Mouse (Mus musculus): ENCODE data around the gene Sit1. TPM values are rescaled to one million over a fixed set of nuclear protein-coding genes. Genes with fewer than 3 reads are reported as not detected.

Sit1 gene
- not detected for total RNA-seq (2021)
- long read RNA-seq, experiment 1, result 0 reads
- long read RNA-seq, experiment 2, partial matches to known transcripts, result 0 of 1 reads
- long read RNA-seq, experiment 2, other reads (novel, unspliced or antisense), result 1 of 1 reads

DNA sequence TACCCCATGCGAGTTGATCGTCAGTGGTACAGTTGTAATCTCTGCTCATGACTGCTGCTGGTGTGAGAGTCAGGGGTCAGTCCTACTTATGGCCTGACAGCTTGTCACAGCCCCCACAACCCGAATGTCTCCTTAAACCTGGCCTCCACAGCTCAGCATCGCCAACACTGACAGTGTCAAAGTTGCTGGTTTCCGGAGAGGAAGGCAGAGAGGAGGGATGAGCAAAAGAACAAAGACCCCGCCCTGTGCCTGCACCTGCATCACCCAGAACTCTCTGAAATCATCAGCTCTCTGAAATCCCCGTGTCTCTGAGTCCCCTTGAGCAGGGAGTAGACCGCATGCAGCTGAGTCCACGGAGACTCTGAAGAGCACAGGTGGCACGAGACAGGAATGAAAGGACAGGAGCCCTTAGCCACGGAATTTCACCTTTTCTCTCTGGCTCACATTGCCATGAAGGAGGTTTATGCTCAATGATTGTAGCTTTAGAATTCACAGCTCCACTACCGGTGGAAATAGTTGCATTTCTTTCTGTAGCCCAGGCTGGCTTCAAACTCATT is at the start of gene Sit1:
Gene Sit1, minus strand, starts transcription at position 200 of the 557 bp plus-strand sequence.
- intact Hi-C loops (cut with DNase I), result no loop called here

DNA sequence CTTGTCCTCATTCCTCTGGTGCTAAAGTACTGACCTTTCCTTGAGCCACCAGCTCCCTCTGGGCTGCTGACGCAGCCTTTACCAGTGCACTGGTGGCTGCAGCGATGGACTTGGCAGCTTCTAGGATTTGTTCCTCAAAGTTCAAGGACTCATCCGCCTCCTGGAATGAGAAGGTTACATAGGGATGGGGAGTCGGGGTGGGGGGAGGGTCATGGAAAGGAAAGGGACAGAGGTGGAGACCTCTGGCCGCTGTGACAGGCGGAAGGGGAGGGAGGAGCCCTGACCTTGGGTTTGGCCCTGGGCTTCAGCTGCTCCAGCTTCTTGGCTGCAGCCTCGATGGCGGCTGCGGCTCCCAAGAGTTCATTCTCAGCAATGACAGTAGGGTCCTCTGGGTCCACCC is 49.7 kb upstream of the Sit1 start:
- intact Hi-C loops (cut with DNase I), result no loop called here
- DNase-seq, result no peak

More for the DNA sequence above, at the start of gene Sit1:
- no peak for DNase-seq

DNA sequence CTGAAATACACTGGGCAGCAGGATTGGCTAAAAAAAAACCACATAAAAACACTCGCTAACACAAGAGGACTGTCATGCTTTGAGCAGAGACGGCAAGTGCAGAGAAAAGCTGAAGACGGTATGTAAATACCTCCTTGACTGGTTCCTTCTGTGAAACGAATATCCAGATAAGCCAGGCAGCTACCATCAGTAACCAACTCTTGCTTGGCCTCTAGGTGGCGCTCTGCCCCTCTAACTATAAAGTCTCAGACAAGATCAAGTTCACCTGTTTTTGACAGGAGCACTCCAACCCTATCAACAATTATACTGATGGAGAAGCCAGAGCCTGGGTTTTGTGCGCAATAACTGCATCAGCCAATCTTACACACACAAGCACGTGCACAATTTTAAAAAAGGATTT is 47.0 kb upstream of the Sit1 start:
- DNase-seq, result peak; percentile 58 to 68
- intact Hi-C loops (cut with DNase I), result no loop called here

DNA sequence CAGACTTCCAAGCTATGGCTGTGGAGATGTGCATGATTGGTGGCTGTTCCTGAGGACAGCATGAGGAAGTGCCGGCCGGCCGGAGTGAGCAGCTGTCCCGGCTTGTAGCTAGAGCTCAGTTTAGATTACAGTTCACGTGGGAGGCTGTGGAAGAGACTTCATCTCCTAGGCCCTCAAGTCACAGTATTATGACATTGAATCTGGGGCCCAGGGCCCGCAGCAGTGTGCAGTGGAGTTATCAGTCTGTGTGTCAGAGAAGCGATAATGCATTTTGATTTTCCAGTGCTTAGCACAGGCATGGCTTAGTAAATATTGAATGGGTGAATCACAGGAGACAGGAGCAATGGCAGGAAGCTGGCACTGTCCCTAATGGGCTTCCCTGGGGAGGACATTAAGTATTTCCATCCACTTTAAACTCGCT is 46.6 kb upstream of the Sit1 start:
- intact Hi-C loops (cut with DNase I), result no loop called here
- no peak for DNase-seq

DNA sequence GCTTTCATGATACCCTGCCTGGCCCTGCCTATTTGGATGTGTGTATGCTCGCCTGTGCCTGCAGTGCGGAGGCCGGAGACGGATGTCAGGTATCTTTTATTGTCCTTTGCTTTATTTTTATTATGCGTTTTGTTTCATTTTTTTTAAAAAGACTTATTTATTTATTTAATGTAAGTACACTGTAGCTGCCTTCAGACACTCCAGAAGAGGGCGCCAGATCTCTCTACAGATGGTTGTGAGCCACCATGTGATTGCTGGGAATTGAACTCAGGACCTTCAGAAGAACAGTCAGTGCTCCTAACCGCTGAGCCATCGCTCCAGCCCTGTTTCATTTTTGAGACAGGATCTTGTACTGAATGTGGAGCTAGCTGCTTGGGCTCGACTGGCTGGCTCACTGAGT is 45.0 kb upstream of the Sit1 start:
- intact Hi-C loops (cut with DNase I), result no loop called here

DNA sequence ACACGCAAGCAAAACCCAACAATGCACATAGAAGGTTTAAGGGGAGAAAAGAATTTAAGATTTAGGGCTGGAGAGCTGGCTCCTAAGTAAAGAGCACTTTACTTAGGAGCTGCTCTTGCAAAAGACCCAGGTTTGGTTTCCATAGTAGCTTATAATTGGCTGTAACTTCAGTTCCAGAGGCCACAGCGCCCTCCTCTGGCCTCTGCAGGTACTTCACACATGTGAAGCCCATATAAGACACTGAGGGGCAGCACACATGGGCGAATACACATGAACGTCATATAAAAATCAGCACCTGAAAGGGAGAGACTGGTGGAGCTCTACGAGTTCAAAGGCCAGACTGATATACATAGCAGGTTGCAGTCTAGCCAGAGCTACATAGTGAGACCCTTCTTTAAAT is 44.3 kb upstream of the Sit1 start:
- intact Hi-C loops (cut with DNase I), result no loop called here
- no peak for DNase-seq

More for the DNA sequence above, 45.0 kb upstream of the Sit1 start:
- no peak for DNase-seq

DNA sequence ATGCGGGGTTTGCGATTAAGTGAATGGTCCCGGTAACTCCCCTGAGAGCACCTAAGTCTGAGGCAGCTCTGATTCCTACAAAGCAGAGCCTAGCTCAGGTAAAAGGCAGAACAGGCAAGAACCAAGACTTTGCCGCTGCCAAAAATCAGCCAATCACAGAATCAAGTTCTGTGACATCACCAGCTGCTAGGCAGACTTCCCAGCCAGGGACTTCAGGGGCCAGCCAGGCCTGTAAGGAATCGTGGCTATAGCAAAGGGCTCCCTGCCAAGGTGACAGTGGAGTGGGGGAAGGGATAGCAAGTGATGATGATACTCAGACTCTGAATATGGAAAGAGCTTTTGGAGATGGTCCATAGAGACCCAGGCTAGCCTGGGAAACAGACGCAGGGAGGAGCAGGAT is 36.4 kb upstream of the Sit1 start:
- intact Hi-C loops (cut with DNase I), result no loop called here
- peak; percentile 78 to 83 for DNase-seq

DNA sequence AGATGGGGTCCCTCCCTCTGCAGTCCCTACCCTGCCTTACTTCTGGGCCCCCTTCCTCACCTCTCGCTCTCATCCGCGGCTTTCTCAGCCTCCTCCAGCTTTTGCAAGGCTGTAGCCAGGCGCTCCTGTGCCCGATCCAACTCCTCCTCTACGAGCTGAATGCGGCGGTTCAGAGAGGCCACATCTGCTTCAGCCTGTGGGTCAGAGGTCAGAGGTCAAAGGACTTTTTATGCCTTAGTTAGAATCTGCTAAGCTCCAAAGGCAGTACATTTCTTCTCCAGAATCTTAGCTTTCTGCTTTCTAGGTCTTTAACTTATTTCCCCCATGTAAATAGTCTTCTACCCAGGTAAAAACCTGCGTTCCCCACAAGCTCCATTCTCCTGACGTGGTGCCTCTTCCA is 36.0 kb upstream of the Sit1 start:
- DNase-seq, result no peak
- intact Hi-C loops (cut with DNase I), result no loop called here

DNA sequence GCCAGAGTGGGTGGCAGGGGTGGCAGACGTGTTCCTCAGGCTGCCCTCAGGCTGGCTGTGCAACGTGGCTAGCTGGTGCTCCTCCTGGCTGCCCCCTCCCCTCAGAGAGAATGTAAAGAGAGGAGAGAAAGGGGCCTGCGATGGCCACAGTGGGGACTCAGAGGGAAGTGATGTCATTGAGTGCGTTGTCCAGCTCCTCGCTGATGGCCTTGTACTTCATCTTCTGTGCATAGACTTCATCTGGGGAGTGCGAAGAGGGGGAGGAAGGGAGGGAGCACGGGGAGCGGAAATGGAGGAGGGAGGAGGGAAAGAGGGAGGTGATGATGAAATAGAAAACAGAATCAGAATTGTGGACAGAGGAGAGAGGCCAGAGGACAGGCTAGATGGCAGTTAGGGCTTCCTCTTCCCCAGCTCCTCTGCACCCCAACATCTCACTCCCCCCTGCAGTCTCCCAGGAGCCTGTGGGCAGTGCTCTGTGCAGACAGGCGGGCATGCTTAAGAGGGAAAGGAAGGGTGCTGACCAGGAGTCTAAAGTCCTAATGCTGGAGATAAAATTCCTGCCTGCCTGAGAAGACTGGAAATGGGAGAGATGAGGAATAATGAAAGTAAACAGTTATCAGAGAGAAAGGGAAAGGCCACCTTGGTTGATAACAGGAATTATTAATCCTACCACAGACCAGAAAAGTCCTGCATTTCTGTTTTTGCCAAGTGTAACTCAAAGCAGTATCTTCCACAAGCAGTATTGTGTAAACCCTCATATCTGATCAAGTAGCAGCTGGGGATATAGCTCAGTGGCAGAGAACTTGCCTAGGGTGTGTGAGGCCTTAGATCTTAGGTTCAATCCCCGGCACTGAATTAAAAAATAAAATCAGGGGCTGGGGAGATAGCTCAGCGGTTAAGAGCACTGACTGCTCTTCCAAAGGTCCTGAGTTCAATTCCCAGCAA is 32.5 kb upstream of the Sit1 start:
- DNase-seq, result no peak
- intact Hi-C loops (cut with DNase I), result no loop called here

DNA sequence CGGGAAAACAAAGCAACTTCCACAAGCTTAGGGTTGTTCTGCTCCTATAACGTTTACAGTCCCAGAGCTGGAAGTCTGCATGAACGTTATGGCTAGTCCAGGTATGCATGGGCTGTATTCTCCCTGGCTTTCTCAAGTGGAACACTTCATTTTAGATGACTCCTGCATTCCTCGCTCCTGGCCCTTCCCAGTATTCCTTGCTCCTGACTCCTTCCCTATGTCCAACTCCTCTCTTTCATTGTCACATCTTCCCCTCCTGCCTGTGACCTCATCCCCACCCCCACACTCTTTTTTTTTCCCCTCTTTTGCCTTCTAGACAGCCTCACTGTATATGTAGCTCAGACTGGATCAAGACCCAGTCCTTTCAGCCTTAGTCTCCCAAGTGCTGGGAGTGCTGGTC is 30.3 kb upstream of the Sit1 start:
- intact Hi-C loops (cut with DNase I), result no loop called here

DNA sequence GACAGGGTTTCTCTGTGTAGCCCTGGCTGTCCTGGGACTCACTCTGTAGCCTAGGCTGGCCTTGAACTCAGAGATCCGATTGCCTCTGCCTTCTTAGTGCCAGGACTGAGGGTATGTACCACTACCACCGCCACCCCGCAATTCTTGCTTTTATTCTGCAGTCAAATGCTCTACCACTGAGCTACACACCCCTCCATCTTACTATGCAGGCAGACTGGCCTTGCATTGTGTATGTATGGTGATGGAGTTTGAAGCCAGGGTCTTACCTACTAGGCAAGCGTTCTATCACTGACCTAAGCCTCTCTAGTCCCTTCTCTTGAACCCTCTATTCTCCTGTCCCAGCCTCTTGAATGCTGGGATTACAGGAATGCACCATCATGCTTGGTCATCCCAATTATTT is 29.8 kb upstream of the Sit1 start:
- intact Hi-C loops (cut with DNase I), result no loop called here
- DNase-seq, result peak in 1 of 2 experiments; percentile 5

More for the DNA sequence above, 30.3 kb upstream of the Sit1 start:
- DNase-seq, result peak in 1 of 2 experiments; percentile 4

DNA sequence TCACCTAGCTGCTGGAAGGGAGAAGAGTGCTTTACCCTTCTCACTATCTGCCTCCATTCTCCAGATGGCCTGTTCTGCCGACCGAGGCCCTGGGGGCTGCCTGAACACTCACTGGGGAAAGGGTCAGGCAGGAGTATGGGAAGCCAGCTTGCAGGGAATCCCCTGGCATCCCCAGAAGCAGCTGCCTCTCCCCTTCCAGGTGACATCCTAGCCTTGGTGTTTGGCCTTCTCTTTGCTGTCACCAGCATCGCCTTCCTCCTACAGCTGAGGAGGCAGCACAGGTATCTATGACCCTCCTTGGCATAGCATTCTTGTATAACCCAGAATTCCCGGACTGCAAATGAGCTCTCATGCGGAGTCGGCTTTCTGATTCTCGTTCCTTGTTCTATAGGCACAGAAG is 29.1 kb upstream of the Sit1 start:
- intact Hi-C loops (cut with DNase I), result no loop called here
- peak in 1 of 2 experiments; percentile 11 for DNase-seq

DNA sequence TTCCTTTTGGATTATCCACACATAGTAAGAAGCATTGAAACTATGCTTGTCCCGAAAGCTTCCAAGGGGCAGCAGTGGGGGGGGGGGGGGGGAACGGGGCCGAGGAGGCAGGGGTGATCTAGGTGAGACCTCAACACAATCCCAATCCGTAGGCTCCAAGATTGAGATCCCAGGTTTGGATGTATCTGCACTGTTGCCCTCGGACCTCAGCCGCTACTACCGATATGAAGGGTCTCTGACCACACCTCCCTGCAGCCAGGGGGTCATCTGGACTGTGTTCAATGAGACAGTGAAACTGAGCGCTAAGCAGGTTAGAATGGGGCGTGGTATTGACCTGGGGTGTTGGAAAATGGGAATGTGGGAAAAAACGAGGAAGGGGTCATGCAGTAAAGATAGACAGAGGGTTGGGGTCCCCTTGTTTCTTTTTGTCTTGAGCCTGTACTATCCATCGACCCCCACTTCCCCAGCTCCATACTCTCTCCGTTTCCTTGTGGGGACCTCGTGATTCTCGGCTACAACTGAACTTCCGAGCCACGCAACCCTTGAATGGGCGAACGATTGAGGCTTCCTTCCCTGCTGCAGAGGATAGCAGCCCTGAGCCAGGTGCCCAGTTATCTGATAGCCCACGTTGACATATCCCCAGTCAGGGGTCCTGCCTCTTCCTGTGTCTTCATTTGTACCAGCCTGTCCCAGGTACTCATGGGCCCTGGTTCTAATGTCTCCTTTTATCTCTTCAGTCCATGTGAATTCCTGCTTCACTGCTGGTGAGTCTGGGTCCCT is 28.3 kb upstream of the Sit1 start:
- intact Hi-C loops (cut with DNase I), result no loop called here
- DNase-seq, result peak in 1 of 2 experiments; percentile 10

DNA sequence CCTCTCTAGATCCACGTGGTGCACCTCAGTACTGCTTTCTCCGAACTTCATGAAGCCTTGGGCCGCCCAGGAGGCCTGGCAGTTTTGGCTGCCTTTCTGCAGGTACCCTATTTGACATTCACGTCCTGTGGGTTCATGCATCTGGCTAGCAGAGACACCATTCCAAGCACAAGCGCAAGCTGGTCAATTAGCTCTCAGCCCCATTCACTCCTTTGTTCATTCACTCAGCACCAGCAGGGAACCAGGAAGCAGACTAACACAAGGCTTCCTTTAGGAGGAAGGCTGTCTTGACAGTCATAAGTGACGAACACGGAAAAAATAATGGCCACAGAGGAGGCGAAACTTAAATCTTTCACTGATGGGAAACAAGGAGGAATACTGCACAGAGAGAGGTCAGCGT is 25.6 kb upstream of the Sit1 start:
- DNase-seq, result peak in 1 of 2 experiments; percentile 13
- intact Hi-C loops (cut with DNase I), result no loop called here

DNA sequence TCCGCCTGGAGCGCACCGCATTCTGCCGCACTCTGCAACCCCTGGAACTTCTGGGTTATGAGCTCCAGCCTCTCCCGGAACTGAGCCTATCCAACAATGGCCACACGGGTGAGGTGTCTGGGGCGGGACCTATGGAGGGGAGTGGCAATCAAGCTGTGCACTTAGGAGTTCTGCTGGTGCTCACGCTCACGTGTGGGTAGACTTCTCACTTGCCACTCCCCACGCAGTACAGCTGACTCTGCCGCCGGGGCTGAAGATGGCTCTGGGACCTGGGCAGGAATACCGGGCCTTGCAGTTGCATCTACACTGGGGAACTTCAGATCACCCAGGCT is 25.1 kb upstream of the Sit1 start:
- intact Hi-C loops (cut with DNase I), result no loop called here
- DNase-seq, result no peak

DNA sequence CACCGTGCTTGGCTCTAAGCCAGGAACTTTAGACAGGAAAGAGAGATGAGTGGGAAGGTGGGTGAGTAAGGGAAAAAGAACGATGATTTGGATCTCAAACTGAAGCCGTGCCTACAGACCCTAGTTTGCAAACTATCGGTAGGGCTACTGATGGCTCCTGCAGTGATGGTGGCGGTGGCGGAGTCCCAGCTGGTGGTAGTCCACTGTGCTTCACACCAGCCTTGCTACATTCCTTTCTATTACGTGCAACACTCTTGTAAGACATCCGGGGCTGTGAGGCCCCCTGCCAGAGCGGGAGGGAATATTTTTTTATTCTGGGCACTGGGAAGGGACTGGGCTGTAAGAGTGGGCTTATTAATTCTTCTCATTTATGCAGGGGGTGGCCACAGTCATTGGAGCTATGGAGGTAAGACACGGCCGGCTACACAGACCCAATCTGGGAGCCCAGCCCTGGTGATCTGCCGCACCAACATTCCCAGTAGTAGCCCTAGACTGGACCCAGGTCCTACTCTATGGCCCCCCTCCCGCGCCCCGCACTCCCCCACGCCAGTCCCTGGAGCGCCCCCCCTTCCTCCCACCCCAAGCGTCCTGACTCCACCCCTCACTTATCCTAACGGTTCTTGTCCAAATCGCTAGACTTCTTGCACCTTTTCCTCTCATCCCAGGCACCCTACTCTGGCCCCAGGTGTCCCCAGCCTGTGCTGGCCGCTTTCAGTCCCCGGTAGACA is 24.6 kb upstream of the Sit1 start:
- DNase-seq, result peak in 1 of 2 experiments; percentile 21
- intact Hi-C loops (cut with DNase I), result no loop called here

DNA sequence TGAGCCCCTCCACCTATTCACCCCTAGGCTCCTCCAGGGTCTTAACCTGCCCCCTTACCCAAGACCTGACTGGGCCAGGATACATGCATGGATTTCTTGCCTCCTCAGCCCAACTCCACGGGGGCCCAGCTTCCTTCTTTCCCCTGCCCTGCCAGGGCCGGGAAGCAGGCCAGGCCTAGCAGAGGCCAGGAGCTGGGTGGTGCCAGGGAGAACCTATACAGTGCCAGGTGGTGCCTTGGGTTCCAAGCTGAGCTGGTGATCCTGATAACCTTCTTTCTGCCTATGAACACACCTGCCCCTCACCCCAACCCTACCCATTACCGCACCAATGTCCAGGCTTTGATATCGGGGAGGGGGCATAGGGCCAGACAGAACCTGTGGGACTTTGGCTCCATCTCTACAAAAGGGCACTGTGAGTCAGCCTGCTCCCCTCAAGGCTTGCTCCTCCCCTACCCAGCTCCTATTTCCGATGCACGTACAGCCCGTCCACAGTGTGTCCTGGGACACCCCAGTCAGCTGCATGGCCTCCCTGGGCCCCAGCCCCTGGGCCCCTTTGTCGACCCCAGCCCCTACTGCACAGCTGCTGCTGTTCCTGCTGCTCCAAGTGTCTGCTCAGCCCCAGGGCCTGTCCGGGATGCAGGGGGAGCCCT is 23.1 kb upstream of the Sit1 start, which contains the start of gene Car9:
Gene Car9, plus strand, starts transcription at position 431 of the 650 bp plus-strand sequence.
- DNase-seq, result peak; percentile 56 to 70
- intact Hi-C loops (cut with DNase I), result no loop called here

DNA sequence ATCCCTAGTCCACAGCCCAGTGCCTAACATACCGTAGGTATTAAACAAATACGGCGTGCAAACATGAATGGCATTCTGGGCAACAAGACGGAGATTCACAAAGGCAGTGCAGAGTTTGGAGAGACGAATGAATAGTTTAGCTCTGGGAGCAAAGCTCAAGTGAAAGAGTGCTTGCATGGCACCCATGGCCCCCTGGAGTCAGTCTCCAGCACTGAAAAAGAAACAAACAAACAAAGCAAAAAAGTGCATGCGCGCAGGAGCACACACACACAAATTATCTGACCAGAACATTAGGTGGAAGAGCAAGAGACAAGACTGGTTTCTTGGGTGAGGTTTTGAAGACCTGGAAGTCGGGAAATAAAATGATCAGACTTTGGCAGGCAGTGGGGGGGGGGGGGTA is 22.5 kb upstream of the Sit1 start:
- DNase-seq, result no peak
- intact Hi-C loops (cut with DNase I), result no loop called here

DNA sequence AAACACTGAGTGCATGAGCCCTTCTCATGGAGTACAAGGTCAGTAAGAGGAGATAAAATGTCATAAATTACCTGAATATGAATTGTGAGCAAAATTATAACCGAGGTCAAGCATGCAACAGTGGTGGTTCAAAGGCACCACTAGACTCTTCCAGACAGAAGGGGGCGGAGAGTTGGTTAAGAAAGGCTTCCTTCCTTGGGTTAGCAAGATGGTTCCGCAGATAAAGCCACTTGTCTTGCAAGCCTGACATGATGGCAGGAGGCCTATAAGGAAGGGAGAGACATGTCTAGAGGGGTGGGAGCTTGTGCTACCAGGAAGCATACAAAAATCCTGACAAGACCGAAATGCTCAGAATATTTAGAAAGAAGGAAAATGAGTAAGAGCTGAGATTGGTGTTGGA is 20.7 kb upstream of the Sit1 start:
- DNase-seq, result no peak
- intact Hi-C loops (cut with DNase I), result no loop called here

DNA sequence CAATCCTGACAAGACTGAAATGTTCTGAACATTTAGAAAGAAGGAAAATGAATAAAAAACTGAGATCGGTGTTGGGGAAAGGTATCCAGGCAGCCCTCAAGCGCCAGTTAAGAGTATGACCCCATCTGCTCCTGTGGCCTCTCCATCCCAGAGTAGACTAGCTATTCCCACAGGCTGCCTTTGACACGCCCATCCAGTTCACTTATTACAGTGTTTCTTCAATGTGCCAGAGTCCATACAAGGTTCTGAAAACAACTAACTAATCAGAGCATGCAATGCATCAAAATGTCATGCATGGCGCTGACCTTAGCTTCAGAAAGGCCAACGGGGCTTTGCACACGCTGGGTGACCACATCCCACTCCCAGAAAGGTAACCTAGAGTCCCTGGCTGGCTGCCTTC is 20.0 kb upstream of the Sit1 start:
- intact Hi-C loops (cut with DNase I), result no loop called here
- DNase-seq, result no peak
